Mouse (Mus musculus) brown adipose tissue, adult 24 weeks (tissue): ENCODE data around the gene Ostf1. TPM values are rescaled to one million over a fixed set of nuclear protein-coding genes. Genes with fewer than 3 reads are reported as not detected.

ENCODE experiments used
- H3K27ac ChIP-seq: fragments of 200-500 bp; replicated peaks from 2 replicates; pipeline ENCODE4 v1.5.1; 2012; ENCODE audit warnings: low read depth, mild to moderate bottlenecking, low read length
- H3K4me1 ChIP-seq: fragments of 200-500 bp; 2 replicates; pipeline ENCODE4 v1.6.1; 2012; ENCODE audit warnings: low read length, mixed read lengths; ENCODE audit not compliant: control insufficient read depth, insufficient read depth, insufficient read length
- H3K4me3 ChIP-seq: fragments of 200-500 bp; 2 replicates; pipeline ENCODE4 v1.5.1; 2012; ENCODE audit warnings: low read depth, mild to moderate bottlenecking, low read length, moderate library complexity; ENCODE audit not compliant: insufficient read depth
- polyA plus RNA-seq: library from polyadenylated mRNA; stranded (reverse); fragments of >200 nt; gene quantifications from 2 replicates; pipeline ENCODE4 v1.2.4, GENCODE M21; 2012; ENCODE audit not compliant: missing spikeins, insufficient read depth, insufficient read length

Ostf1 gene
- polyA plus RNA-seq, 1 experiment, result 92.4 TPM

DNA sequence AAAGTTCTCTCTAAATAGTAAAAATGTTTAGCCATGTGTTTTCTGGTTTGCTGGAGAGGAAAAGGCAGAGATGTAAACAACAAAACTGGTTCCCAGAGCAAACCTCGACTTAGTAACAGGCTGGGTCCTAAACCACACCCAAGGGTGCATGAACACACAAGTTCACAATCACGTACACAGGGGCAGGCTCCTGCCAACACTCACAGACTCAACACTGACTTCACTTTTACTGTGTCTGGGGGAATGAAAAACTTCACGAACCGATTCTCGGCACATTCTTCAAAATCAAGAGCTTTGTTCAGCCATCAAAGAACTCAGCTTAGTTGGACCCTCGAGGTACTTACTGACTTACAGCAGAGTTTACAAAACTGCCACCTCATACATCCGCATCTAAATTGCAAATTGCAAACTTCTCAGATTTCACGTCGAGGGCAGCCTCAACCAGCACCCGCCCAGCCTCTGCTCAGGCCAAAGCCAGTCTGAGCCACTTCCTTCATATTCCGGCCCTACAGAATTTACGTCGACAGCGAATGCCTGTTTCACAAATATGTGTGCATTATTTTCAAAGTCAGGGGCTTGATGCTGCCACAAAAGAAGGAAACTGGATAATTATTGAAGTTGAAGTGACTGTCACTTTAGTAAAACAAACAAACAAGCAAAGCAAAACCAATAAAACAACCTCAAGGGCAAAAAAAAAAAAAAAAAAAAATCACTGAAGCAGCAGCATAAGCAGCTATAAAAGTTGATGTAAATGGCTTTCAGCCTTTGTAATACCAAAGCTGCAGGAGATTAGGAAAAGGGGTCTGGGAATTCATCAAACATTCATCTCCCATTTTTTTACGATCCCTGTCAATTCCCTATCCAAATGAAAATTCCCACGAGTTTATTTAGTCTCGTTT, 1.2 kb downstream of the Ostf1 start:
- peak overlapping the region; percentile 87 for H3K27ac ChIP-seq
- peak overlapping the region; percentile 95 for H3K4me3 ChIP-seq
- H3K4me1 ChIP-seq, result peaks cover 11% of the 10 kb centered on the region; the same call in 1 of the 2 replicates

DNA sequence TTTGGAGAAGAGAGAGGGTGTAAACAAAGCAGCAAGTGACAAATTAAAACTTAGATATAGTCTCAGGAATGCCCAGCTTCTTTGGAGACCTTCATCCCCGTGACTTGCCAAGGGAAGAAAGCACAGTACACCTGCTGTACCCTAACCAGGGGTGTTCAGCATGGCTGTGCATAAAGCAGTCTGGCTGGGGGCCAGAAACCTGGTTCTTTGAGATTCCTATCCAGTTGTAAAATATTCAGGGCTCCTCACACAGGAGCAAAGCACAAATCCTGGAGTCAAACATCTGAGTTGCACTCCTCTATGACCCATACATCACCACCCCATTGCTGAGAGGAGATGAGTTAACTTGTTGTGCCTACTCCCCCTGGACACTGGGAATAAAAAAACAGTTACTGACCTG, 2.0 kb downstream of the Ostf1 start:
- Histone ChIP-seq H3K4me1 (peaks cover 14% of the 10 kb centered on the region; the same call in 1 of the 2 replicates), H3K4me3 (peak overlapping the region; percentile 20; the same call in 1 of the 2 replicates), H3K27ac (0 out of 2 replicates have a peak overlapping the region, but pooled peaks have one; percentile 20)

DNA sequence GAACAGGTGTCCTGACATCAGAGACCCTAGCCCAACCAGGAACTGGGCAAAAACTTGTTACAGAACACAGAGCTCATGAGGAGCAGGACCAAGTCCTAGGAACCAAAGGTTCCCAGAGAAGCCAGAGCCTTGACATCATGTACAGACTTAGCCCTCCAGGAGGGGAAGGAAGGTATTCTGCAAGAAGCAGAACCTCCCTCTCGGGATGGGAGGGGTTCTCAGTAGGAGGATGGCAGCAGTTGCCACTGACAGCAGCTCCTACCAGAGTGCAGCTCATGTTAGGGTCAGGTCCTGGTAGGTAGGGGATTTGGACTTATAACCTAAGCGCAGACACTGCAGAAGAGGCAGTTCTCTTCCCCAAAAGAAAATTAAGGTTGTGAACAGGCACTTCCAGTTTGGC, 7.7 kb downstream of the Ostf1 start:
- no peak overlapping the region for H3K4me3 ChIP-seq

GRCm38 (mm10) chr19:18619691-18620090, 11.9 kb downstream of the Ostf1 start:
- H3K4me1 ChIP-seq, result peaks cover 42% of the 10 kb centered on the region
- 0 out of 2 replicates have a peak overlapping the region, but pooled peaks have one; percentile 12 for H3K27ac ChIP-seq
- H3K4me3 ChIP-seq, result no peak overlapping the region

More for the DNA sequence above, 7.7 kb downstream of the Ostf1 start:
- H3K27ac ChIP-seq, result no peak overlapping the region
- H3K4me1 ChIP-seq, result peaks cover 36% of the 10 kb centered on the region

GRCm38 (mm10) chr19:18619060-18619459, 12.6 kb downstream of the Ostf1 start:
- Histone ChIP-seq H3K4me1 (peaks cover 40% of the 10 kb centered on the region), H3K4me3 (no peak overlapping the region), H3K27ac (peak overlapping the region; percentile 0; the same call in 1 of the 2 replicates)

DNA sequence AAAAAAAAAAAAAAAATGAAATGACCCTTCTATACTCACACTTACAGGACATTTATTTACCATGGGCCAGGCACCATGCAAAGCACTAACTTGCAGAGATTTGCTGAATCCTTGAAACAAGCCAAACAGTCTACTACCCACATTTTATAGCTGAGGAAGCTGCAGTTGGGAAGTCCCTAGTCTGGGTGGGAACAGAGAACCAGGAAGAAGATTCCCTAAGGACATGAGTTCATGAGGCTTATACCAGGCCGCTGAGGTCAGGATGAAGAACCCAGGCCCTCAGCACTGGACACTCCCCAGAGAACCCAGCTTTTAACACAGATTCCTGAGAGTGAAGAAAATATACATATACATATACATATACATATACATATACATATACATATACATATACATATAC, 14.1 kb downstream of the Ostf1 start:
- H3K27ac ChIP-seq, result no peak overlapping the region
- peaks cover 35% of the 10 kb centered on the region for H3K4me1 ChIP-seq
- H3K4me3 ChIP-seq, result no peak overlapping the region

- H3K4me3 ChIP-seq, result peak overlapping the region; percentile 25; the same call in 1 of the 2 replicates
- H3K4me1 ChIP-seq, result peaks cover 35% of the 10 kb centered on the region
- H3K27ac ChIP-seq, result peak overlapping the region; percentile 82
Observed at GRCm38 (mm10) chr19:18615680-18616240, 15.9 kb downstream of the Ostf1 start.

DNA sequence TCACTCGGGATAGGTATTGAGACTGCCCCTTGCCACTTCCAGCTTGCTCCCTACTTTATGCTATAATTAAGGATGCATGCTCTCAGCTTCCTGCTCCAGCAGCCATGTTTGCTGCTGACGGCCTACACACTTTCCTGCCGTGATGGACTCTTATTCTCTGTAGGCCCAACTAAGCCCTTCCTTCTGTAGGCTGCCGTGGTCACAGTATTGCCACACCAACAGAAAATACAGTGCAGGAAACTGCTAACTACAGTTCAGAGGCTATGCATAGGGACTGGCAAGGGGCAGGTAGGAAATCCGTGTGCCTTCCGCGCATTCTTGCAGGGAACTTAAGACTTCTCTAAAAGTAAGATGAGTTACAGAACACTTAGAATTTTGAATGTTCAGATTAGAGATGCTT, 17.3 kb downstream of the Ostf1 start:
- no peak overlapping the region for H3K4me3 ChIP-seq
- peaks cover 32% of the 10 kb centered on the region for H3K4me1 ChIP-seq
- peak overlapping the region; percentile 73 for H3K27ac ChIP-seq

DNA sequence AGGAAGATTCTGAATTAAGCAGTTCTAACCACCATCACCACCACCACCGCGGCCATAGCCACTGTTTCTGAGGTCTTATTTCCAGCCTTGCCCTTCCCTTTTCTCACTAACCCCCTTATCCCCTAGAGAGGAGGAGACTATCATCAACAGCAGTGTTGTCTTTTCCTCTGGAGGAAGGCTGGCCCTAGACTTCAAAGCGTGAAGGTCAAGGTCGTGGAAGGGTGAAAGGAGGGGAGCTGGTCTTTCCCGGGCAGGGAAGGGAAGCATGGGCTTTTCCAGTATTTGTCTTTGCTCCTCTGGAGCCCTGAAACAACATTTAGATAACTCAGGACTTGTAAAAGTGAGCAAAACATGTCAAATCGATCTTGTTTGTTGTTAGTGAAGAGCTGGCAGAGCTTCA, 22.6 kb downstream of the Ostf1 start:
- Histone ChIP-seq H3K27ac (no peak overlapping the region), H3K4me1 (peaks cover 32% of the 10 kb centered on the region), H3K4me3 (no peak overlapping the region)

GRCm38 (mm10) chr19:18607907-18608306, 23.7 kb downstream of the Ostf1 start:
- Histone ChIP-seq H3K4me3 (no peak overlapping the region), H3K27ac (no peak overlapping the region), H3K4me1 (peaks cover 26% of the 10 kb centered on the region)

DNA sequence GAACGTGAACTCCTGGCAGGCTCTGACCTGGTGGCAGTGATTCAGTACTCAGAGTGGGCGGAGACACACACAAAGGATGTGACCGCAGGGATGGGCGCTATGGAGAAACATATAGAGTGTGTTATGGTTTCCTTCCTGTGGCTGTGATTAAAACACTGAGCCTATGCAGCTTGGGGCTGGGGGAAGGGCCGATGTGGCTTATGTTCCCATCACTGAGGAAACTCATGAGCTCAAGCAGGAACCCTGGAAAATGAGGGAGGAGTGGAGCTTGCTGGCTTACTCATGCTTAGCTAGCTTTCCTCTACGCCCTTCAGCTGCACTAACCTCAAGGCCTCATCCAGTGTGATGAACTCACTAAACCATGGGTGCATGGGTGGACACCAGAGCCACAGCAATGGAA, 28.6 kb downstream of the Ostf1 start:
- no peak overlapping the region for H3K27ac ChIP-seq
- no peak overlapping the region for H3K4me3 ChIP-seq
- H3K4me1 ChIP-seq, result peaks cover 19% of the 10 kb centered on the region

- H3K4me1 ChIP-seq, result peaks cover 6% of the 10 kb centered on the region
- no peak overlapping the region for H3K27ac ChIP-seq
Observed at GRCm38 (mm10) chr19:18600611-18601010, 31.0 kb downstream of the Ostf1 start.

GRCm38 (mm10) chr19:18599650-18600049, 32.0 kb downstream of the Ostf1 start:
- Histone ChIP-seq H3K27ac (no peak overlapping the region; the same call in 1 of the 2 replicates), H3K4me1 (peaks cover 8% of the 10 kb centered on the region), H3K4me3 (no peak overlapping the region)

More at GRCm38 (mm10) chr19:18600611-18601010, 31.0 kb downstream of the Ostf1 start:
- no peak overlapping the region for H3K4me3 ChIP-seq

- H3K4me3 ChIP-seq, result no peak overlapping the region
- peaks cover 8% of the 10 kb centered on the region for H3K4me1 ChIP-seq
- peak overlapping the region; percentile 62 for H3K27ac ChIP-seq
Observed at GRCm38 (mm10) chr19:18599051-18599450, 32.6 kb downstream of the Ostf1 start.

DNA sequence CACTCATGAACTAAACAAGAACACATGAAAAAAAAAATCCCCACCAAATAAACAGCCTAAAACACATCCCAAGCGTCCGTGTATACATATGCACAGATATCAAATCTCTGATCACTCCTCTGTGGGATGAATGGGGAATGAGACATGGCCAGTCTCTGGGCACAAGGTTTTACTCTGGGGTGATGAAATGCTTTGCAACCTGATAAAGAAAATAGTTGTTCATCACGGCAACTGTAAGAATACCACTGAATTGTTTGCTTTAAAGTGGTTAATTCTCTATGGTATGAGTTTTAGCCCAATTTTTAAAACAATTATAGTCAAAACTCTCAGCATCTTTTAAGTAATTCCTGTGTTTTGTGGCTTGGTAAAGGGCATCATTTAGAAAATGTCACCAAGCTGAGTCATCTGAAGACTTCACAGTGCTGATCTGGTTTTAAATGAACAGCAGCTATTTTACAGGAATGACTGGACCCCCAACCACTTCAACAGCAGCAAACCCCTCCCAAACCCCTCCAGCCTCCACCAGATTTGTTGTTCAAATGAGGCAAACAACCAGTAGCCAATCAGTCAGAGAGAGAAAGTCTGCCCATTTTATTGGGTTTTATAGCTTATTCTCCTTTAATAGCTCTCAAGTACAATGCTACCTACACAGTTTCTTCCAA, 33.2 kb downstream of the Ostf1 start:
- Histone ChIP-seq H3K4me3 (no peak overlapping the region), H3K27ac (no peak overlapping the region), H3K4me1 (peaks cover 8% of the 10 kb centered on the region)
